Mouse (Mus musculus) heart, postnatal 10 days (tissue): Measurements from ENCODE around the gene Ehd3. TPM values are rescaled to one million over a fixed set of nuclear protein-coding genes. Genes with fewer than 3 reads are reported as not detected.

Experiments used
- DNase-seq, 2 experiments: peaks; one replicate each; pipeline ENCODE4 v3.0.0; 2021
- intact Hi-C: fragments of 180-260 bp; cut with DNase I; formaldehyde crosslinking; loops from one replicate; pipeline ENCODE4 v1.15.1; 2025
- total RNA-seq, 2 experiments: library from RNA; stranded (reverse); gene quantifications; 2 replicates each; pipeline ENCODE4 v1.2.3; 2021

Ehd3 gene
- total RNA-seq, result 1 to 10 TPM; 3.3 to 4.3 TPM

GRCm38 (mm10) chr17:73803521-73804184, at the start of gene Ehd3:
Gene Ehd3, plus strand, starts transcription at chr17:73804134.
- intact Hi-C loops, result loop anchor here (1.0 kb wide), 1 partner anchor 79 kb away; no protein-coding TSS in a partner anchor
- no peak for DNase-seq

GRCm38 (mm10) chr17:73770964-73771363, 33.0 kb upstream of the Ehd3 start:
- DNase-seq, result peak; percentile 15 to 24
- intact Hi-C loops, result no loop called here

- intact Hi-C loops, result no loop called here
- no peak for DNase-seq
These were observed 17.2 kb upstream of the Ehd3 start for GRCm38 (mm10) chr17:73786642-73787311.

- DNase-seq, result peak; percentile 27 to 28
- intact Hi-C loops, result no loop called here
These were observed 13.5 kb upstream of the Ehd3 start for GRCm38 (mm10) chr17:73790284-73791020.

- DNase-seq, result no peak
- intact Hi-C loops, result no loop called here
These were observed 7.1 kb upstream of the Ehd3 start for GRCm38 (mm10) chr17:73796789-73797188.

- DNase-seq, result no peak
- intact Hi-C loops, result no loop called here
These were observed 6.2 kb upstream of the Ehd3 start for GRCm38 (mm10) chr17:73797706-73798105.

GRCm38 (mm10) chr17:73804592-73805271, 798 bp downstream of the Ehd3 start:
- intact Hi-C loops, result loop anchor here (1.0 kb wide), 1 partner anchor 78 kb away; no protein-coding TSS in a partner anchor

GRCm38 (mm10) chr17:73806331-73806730, 2.4 kb downstream of the Ehd3 start:
- intact Hi-C loops, result no loop called here
- no peak for DNase-seq

More at GRCm38 (mm10) chr17:73804592-73805271, 798 bp downstream of the Ehd3 start:
- DNase-seq, result peak; percentile 91 to 92

- no peak for DNase-seq
- intact Hi-C loops, result no loop called here
These were observed 3.3 kb downstream of the Ehd3 start for GRCm38 (mm10) chr17:73807211-73807610.

- DNase-seq, result peak in 1 of 2 experiments; percentile 34
- intact Hi-C loops, result no loop called here
These were observed 4.5 kb downstream of the Ehd3 start for GRCm38 (mm10) chr17:73808431-73808830.

GRCm38 (mm10) chr17:73810801-73811200, 6.9 kb downstream of the Ehd3 start:
- DNase-seq, result no peak
- intact Hi-C loops, result no loop called here

GRCm38 (mm10) chr17:73811566-73811965, 7.6 kb downstream of the Ehd3 start:
- intact Hi-C loops, result no loop called here
- DNase-seq, result no peak

- DNase-seq, result no peak
- intact Hi-C loops, result no loop called here
These were observed 9.2 kb downstream of the Ehd3 start for GRCm38 (mm10) chr17:73813031-73813660.

- intact Hi-C loops, result no loop called here
- no peak for DNase-seq
These were observed 10.7 kb downstream of the Ehd3 start for GRCm38 (mm10) chr17:73814500-73815190.

GRCm38 (mm10) chr17:73817697-73818380, 13.9 kb downstream of the Ehd3 start:
- intact Hi-C loops, result no loop called here
- DNase-seq, result no peak

GRCm38 (mm10) chr17:73818936-73819335, 15.0 kb downstream of the Ehd3 start:
- intact Hi-C loops, result no loop called here
- DNase-seq, result no peak

GRCm38 (mm10) chr17:73820726-73821125, 16.8 kb downstream of the Ehd3 start:
- DNase-seq, result no peak
- intact Hi-C loops, result no loop called here

GRCm38 (mm10) chr17:73822255-73822654, 18.3 kb downstream of the Ehd3 start:
- DNase-seq, result no peak
- intact Hi-C loops, result no loop called here
